Mouse (Mus musculus) stomach, postnatal 0 days (tissue): ENCODE measurements around the gene Gna12.

Experiments used
- CTCF ChIP-seq: IDR thresholded peaks from 2 replicates; pipeline ENCODE4 v1.5.1; 2016; ENCODE audit warnings: antibody characterized with exemption, low read depth, mild to moderate bottlenecking, moderate library complexity
- EP300 ChIP-seq: optimal IDR thresholded peaks from 2 replicates; pipeline ENCODE3; 2016; ENCODE audit warnings: antibody characterized with exemption

- TF ChIP-seq CTCF = no peak
- TF ChIP-seq EP300 = no peak
Measured at GRCm38 (mm10) chr5:140753223-140753622, 77.0 kb downstream of the Gna12 start.
